Mouse (Mus musculus) cerebellum, adult 9-11 months (tissue): Measurements from ENCODE around the gene Gm20388.

Experiments
- DNase-seq: peaks from one replicate; pipeline ENCODE4 v3.0.0; 2022

Gene Gm20388

GRCm38 (mm10) chr8:121218486-121218885, 1307.8 kb downstream of the Gm20388 start:
- DNase-seq = no peak

- DNase-seq = no peak
These were observed 1309.7 kb downstream of the Gm20388 start for GRCm38 (mm10) chr8:121220103-121220899.

- DNase-seq = no peak
These were observed 1314.1 kb downstream of the Gm20388 start for GRCm38 (mm10) chr8:121224709-121225108.

GRCm38 (mm10) chr8:121227756-121228155, 1317.1 kb downstream of the Gm20388 start:
- DNase-seq = no peak

GRCm38 (mm10) chr8:121228892-121229291, 1318.3 kb downstream of the Gm20388 start:
- no peak for DNase-seq

GRCm38 (mm10) chr8:121229550-121229949, 1318.9 kb downstream of the Gm20388 start:
- DNase-seq = no peak

GRCm38 (mm10) chr8:121233196-121233595, 1322.6 kb downstream of the Gm20388 start:
- no peak for DNase-seq

GRCm38 (mm10) chr8:121234915-121235314, 1324.3 kb downstream of the Gm20388 start:
- DNase-seq = no peak

GRCm38 (mm10) chr8:121239640-121240039, 1329.0 kb downstream of the Gm20388 start:
- no peak for DNase-seq

GRCm38 (mm10) chr8:121241761-121242552, 1331.3 kb downstream of the Gm20388 start:
- no peak for DNase-seq

GRCm38 (mm10) chr8:121242671-121243070, 1332.0 kb downstream of the Gm20388 start:
- DNase-seq = no peak

GRCm38 (mm10) chr8:121248823-121249222, 1338.2 kb downstream of the Gm20388 start:
- no peak for DNase-seq

GRCm38 (mm10) chr8:121249433-121249832, 1338.8 kb downstream of the Gm20388 start:
- DNase-seq = no peak

- no peak for DNase-seq
These were observed 1340.4 kb downstream of the Gm20388 start for GRCm38 (mm10) chr8:121251089-121251488.

GRCm38 (mm10) chr8:121255727-121256265, 1345.2 kb downstream of the Gm20388 start:
- no peak for DNase-seq

- DNase-seq = no peak
These were observed 1347.6 kb downstream of the Gm20388 start for GRCm38 (mm10) chr8:121258126-121258792.

- DNase-seq = no peak
These were observed 1352.2 kb downstream of the Gm20388 start for GRCm38 (mm10) chr8:121262728-121263389.

GRCm38 (mm10) chr8:121263390-121263775, 1352.7 kb downstream of the Gm20388 start:
- DNase-seq = no peak

- DNase-seq = no peak
These were observed 1353.6 kb downstream of the Gm20388 start for GRCm38 (mm10) chr8:121264260-121264659.

- DNase-seq = no peak
These were observed 1360.9 kb downstream of the Gm20388 start for GRCm38 (mm10) chr8:121271542-121271941.

GRCm38 (mm10) chr8:121273195-121273594, 1362.6 kb downstream of the Gm20388 start:
- DNase-seq = peak; percentile 60

GRCm38 (mm10) chr8:121273620-121274019, 1363.0 kb downstream of the Gm20388 start:
- peak; percentile 89 for DNase-seq

GRCm38 (mm10) chr8:121280414-121280813, 1369.8 kb downstream of the Gm20388 start:
- no peak for DNase-seq
